Comparison of ENCODE assay signal across 8 mouse cellular contexts in genomic region chr2:18675681-18676456, GRCm38 (mm10). TPM values are rescaled to one million over a fixed set of nuclear protein-coding genes. Genes with fewer than 3 reads are reported as not detected.
A peak's percentile ranks its signal among the peaks of the same experiment; 100 is the strongest.
DNase-seq lines count a peak whose midpoint lies in the region; ATAC-seq and TF ChIP-seq lines count a peak whose summit lies in the region.

No protein-coding gene starts in this region.

- DNase-seq in left cerebral cortex, adult 2 months (ENCODE audit: extremely low spot score in 1 of 2, low spot score in 2 of 2) = no peak
- no peak for DNase-seq in left cerebral cortex, adult 9 months (ENCODE audit: low spot score in 2 of 2)
- DNase-seq in embryo, embryonic 10.5 days (ENCODE audit: low spot score) = peak; percentile 65
- DNase-seq in adipocyte (ENCODE audit: low spot score) = no peak
- no peak for DNase-seq in urinary bladder, postnatal 25 days (ENCODE audit: low spot score)
- DNase-seq in cerebellum, postnatal 25 days = no peak

- H3K4me3 ChIP-seq in left cerebral cortex, adult 2 months = peak overlapping the region; percentile 80
- peak overlapping the region; percentile 78 for H3K4me3 ChIP-seq in intestine, embryonic 15.5 days (replicated peaks)
- peak overlapping the region; percentile 82 for H3K4me3 ChIP-seq in neural tube, embryonic 12.5 days

- peaks cover 12% of the 10 kb centered on the region for H3K4me1 ChIP-seq in intestine, embryonic 15.5 days (replicated peaks)
- peaks cover 21% of the 10 kb centered on the region for H3K4me1 ChIP-seq in neural tube, embryonic 12.5 days

- no peaks in the 10 kb centered on the region for H3K9me3 ChIP-seq in intestine, embryonic 15.5 days
- no peaks in the 10 kb centered on the region for H3K9me3 ChIP-seq in neural tube, embryonic 12.5 days

- peak overlapping the region; percentile 85 for H3K4me2 ChIP-seq in intestine, embryonic 15.5 days (replicated peaks)
- H3K4me2 ChIP-seq in neural tube, embryonic 12.5 days (replicated peaks) = peak overlapping the region; percentile 77

- H3K9ac ChIP-seq in intestine, embryonic 15.5 days = peak overlapping the region; percentile 89
- peak overlapping the region; percentile 97 for H3K9ac ChIP-seq in neural tube, embryonic 12.5 days

- no peak for ATAC-seq in intestine, embryonic 15.5 days
- no peak for ATAC-seq in neural tube, embryonic 12.5 days (ENCODE audit: low FRiP score, low read depth)

- H3K27me3 ChIP-seq in intestine, embryonic 15.5 days (replicated peaks) = 0 out of 2 replicates have a peak, but pooled peaks cover 3% of the 10 kb centered on the region
- H3K27me3 ChIP-seq in neural tube, embryonic 12.5 days (replicated peaks) = peaks cover 30% of the 10 kb centered on the region

- no peak for TF ChIP-seq CTCF in left cerebral cortex, adult 2 months (IDR thresholded peaks at IDR 0.05)

- intact Hi-C loops in left cerebral cortex, adult 2 months (cut with DNase I) = loop anchor here (2.0 to 10.0 kb wide), 9 partner anchors 15 to 979 kb away; partner anchors contain the start of genes 4930426L09Rik, Otud1 and Pip4k2a

- WGBS in intestine, embryonic 15.5 days = 16% methylated on average over 42 of the region's 42 CpGs
- 3% methylated on average over 42 of the region's 42 CpGs for WGBS in neural tube, embryonic 12.5 days

- peak overlapping the region; percentile 81 for H3K27ac ChIP-seq in left cerebral cortex, adult 2 months
- H3K27ac ChIP-seq in intestine, embryonic 15.5 days = peak overlapping the region; percentile 94
- H3K27ac ChIP-seq in neural tube, embryonic 12.5 days = peak overlapping the region; percentile 97; the same call in 1 of the 2 replicates

- no peaks in the 10 kb centered on the region for H3K36me3 ChIP-seq in intestine, embryonic 15.5 days
- H3K36me3 ChIP-seq in neural tube, embryonic 12.5 days = no peaks in the 10 kb centered on the region

RNA-seq across cellular contexts. Expression of gene Bmi1, which starts 0.9 kb away (rescaled TPM):
- total RNA-seq in left cerebral cortex, adult 2 months (2021) = 10 to 100 TPM; 39.5 to 40.1 TPM
- 16.6 and 20.1 TPM in 2 replicates for polyA plus RNA-seq in intestine, embryonic 15.5 days (2015; fragmentation: Nextera tagmentation; extraction: Ambion mirVana)
- 42.1 and 42.6 TPM in 2 replicates for polyA plus RNA-seq in neural tube, embryonic 12.5 days (2016; fragmentation: Nextera tagmentation; extraction: Ambion mirVana)

RNA-seq across cellular contexts. Expression of gene Commd3, which starts 3.7 kb away (rescaled TPM):
- 10 to 100 TPM; 80.5 to 89.2 TPM for total RNA-seq in left cerebral cortex, adult 2 months (2021)
- 217 and 235 TPM in 2 replicates for polyA plus RNA-seq in intestine, embryonic 15.5 days (2015; fragmentation: Nextera tagmentation; extraction: Ambion mirVana)
- polyA plus RNA-seq in neural tube, embryonic 12.5 days (2016; fragmentation: Nextera tagmentation; extraction: Ambion mirVana) = 186 and 192 TPM in 2 replicates

RNA-seq across cellular contexts. Expression of gene Spag6, which starts 18.0 kb away (rescaled TPM):
- total RNA-seq in left cerebral cortex, adult 2 months (2021) = 1 to 10 TPM; 8.9 TPM
- polyA plus RNA-seq in intestine, embryonic 15.5 days (2015; fragmentation: Nextera tagmentation; extraction: Ambion mirVana) = 0.05 TPM in 1 of 2 replicates, not detected in the other
- 0.13 and 0.34 TPM in 2 replicates for polyA plus RNA-seq in neural tube, embryonic 12.5 days (2016; fragmentation: Nextera tagmentation; extraction: Ambion mirVana)
